26 mouse cellular contexts compared by ENCODE assay signal in the genomic region with DNA sequence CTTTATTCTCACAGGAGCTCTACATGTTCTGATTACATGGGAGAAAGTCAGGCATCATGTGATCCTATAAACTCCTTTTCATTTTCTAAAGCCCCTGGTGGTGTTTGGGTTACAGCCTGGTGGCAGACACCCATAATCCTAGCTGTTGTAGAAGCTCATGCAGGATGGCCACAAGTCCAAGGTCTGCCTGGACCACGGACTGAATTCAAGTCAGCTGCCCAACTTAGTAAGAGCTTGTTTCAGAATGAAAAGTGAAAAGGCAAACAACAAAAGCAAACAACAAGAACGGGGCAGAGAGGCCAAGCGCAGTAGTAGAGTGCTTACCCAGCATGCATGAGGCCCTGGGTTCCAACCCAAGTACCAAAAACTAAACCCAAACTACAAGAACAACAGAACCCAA. TPM values are rescaled to one million over a fixed set of nuclear protein-coding genes. Genes with fewer than 3 reads are reported as not detected.
DNase-seq lines count a peak whose midpoint lies in the region; ATAC-seq lines count a peak whose summit lies in the region.
"Had no signal": no experiment of that assay in that cellular context is flagged by ENCODE, and none has a peak within 500 bp of the region (broad histone marks: within the 10 kb centered on the region; RNA-seq: fewer than 3 reads in every experiment).

No protein-coding gene starts in this region.

- ATAC-seq in kidney, embryonic 14.5 days (ENCODE audit: low FRiP score, low TSS enrichment), result no peak
- ATAC-seq in lung, embryonic 16.5 days (ENCODE audit: low read depth), result no peak
- no peak for ATAC-seq in limb, embryonic 15.5 days (ENCODE audit: insufficient number of reproducible peaks, low FRiP score, low TSS enrichment, low read depth)
- ATAC-seq: midbrain, embryonic 15.5 days had no signal

- no peak overlapping the region for H3K27ac ChIP-seq in kidney, embryonic 14.5 days (ENCODE audit: low read depth, low read length)
- peak overlapping the region; percentile 44 for H3K27ac ChIP-seq in lung, embryonic 16.5 days (ENCODE audit: low read length)
- peak overlapping the region; percentile 0; the same call in 1 of the 2 replicates for H3K27ac ChIP-seq in limb, embryonic 15.5 days
- H3K27ac ChIP-seq: forebrain, embryonic 12.5 days; hindbrain, embryonic 14.5 days; kidney, embryonic 15.5 days; midbrain, embryonic 15.5 days had no signal

- H3K27me3 ChIP-seq in kidney, embryonic 14.5 days (ENCODE audit: control insufficient read depth, insufficient read depth, low read length), result no peaks in the 10 kb centered on the region
- H3K27me3 ChIP-seq in lung, embryonic 16.5 days (ENCODE audit: control insufficient read depth, insufficient read depth, low read depth, low read length), result no peaks in the 10 kb centered on the region
- no peaks in the 10 kb centered on the region for H3K27me3 ChIP-seq in limb, embryonic 15.5 days
- H3K27me3 ChIP-seq: forebrain, embryonic 12.5 days; heart, embryonic 12.5 days; kidney, embryonic 15.5 days; megakaryocyte, embryonic 14.5 days; midbrain, embryonic 15.5 days; stomach, embryonic 15.5 days had no signal

- 89% methylated on average over 3 of the region's 3 CpGs for WGBS in kidney, embryonic 14.5 days
- WGBS in lung, embryonic 16.5 days, result 51% methylated on average over 3 of the region's 3 CpGs
- WGBS in limb, embryonic 15.5 days, result 91% methylated on average over 3 of the region's 3 CpGs

- no peak overlapping the region for H3K4me2 ChIP-seq in kidney, embryonic 14.5 days (replicated peaks; ENCODE audit: low read depth, low read length)
- H3K4me2 ChIP-seq in lung, embryonic 16.5 days (ENCODE audit: low read depth, low read length), result no peak overlapping the region
- H3K4me2 ChIP-seq in limb, embryonic 15.5 days, result no peak overlapping the region
- H3K4me2 ChIP-seq: forebrain, embryonic 12.5 days; heart, embryonic 12.5 days; hindbrain, embryonic 14.5 days; kidney, embryonic 15.5 days; midbrain, embryonic 15.5 days; stomach, embryonic 15.5 days had no signal

- no peak overlapping the region for H3K9ac ChIP-seq in kidney, embryonic 14.5 days (ENCODE audit: low read depth, low read length)
- H3K9ac ChIP-seq in lung, embryonic 16.5 days (ENCODE audit: low read length), result no peak overlapping the region
- H3K9ac ChIP-seq in limb, embryonic 15.5 days, result no peak overlapping the region
- H3K9ac ChIP-seq: forebrain, embryonic 12.5 days; heart, embryonic 12.5 days; hindbrain, embryonic 14.5 days; kidney, embryonic 15.5 days; midbrain, embryonic 15.5 days; stomach, embryonic 15.5 days had no signal

- no peak overlapping the region for H3K4me3 ChIP-seq in kidney, embryonic 14.5 days (ENCODE audit: low read length)
- no peak overlapping the region for H3K4me3 ChIP-seq in lung, embryonic 16.5 days (ENCODE audit: low read length)
- H3K4me3 ChIP-seq in limb, embryonic 15.5 days, result no peak overlapping the region
- H3K4me3 ChIP-seq: forebrain, embryonic 12.5 days; heart, embryonic 12.5 days; kidney, embryonic 15.5 days; megakaryocyte, embryonic 14.5 days; midbrain, embryonic 15.5 days; myocyte; stomach, embryonic 15.5 days had no signal

- H3K36me3 ChIP-seq in kidney, embryonic 14.5 days (ENCODE audit: control insufficient read depth, insufficient read depth, low read length), result peaks cover 78% of the 10 kb centered on the region
- peaks cover 33% of the 10 kb centered on the region for H3K36me3 ChIP-seq in lung, embryonic 16.5 days (ENCODE audit: control insufficient read depth, insufficient read depth, low read length)
- peaks cover 79% of the 10 kb centered on the region for H3K36me3 ChIP-seq in limb, embryonic 15.5 days
- H3K36me3 ChIP-seq: midbrain, embryonic 15.5 days had no signal

- H3K4me1 ChIP-seq in kidney, embryonic 14.5 days (ENCODE audit: control insufficient read depth, insufficient read depth, low read length), result peaks cover 6% of the 10 kb centered on the region; the same call in 1 of the 2 replicates
- H3K4me1 ChIP-seq in lung, embryonic 16.5 days (replicated peaks; ENCODE audit: control insufficient read depth, insufficient read depth, low read length), result no peaks in the 10 kb centered on the region
- peaks cover 41% of the 10 kb centered on the region for H3K4me1 ChIP-seq in limb, embryonic 15.5 days
- H3K4me1 ChIP-seq: heart, embryonic 12.5 days; stomach, embryonic 15.5 days had no signal

- no peaks in the 10 kb centered on the region for H3K9me3 ChIP-seq in kidney, embryonic 14.5 days (ENCODE audit: control insufficient read depth, low read length)
- H3K9me3 ChIP-seq in lung, embryonic 16.5 days (ENCODE audit: control insufficient read depth, low read length), result no peaks in the 10 kb centered on the region
- no peaks in the 10 kb centered on the region for H3K9me3 ChIP-seq in limb, embryonic 15.5 days
- H3K9me3 ChIP-seq: forebrain, embryonic 12.5 days; heart, embryonic 12.5 days; kidney, embryonic 15.5 days; megakaryocyte, embryonic 14.5 days; midbrain, embryonic 15.5 days; stomach, embryonic 15.5 days had no signal

- peak; percentile 42 to 45 for DNase-seq in kidney, postnatal 36 days
- DNase-seq in lung, postnatal 25 days (ENCODE audit: low spot score), result no peak
- peak; percentile 43 for DNase-seq in yolk sac, embryonic 10.5 days (ENCODE audit: low spot score)
- no peak for DNase-seq in right cerebral cortex, postnatal 36 days (ENCODE audit: low spot score in 2 of 2)
- DNase-seq: adrenal gland, postnatal 36 days; B cell, adult 2 months; cerebellum, adult 11-12 months; cerebellum, postnatal 25 days; embryo, embryonic 11 days; heart, adult 11 months; heart, postnatal 14 days; right cerebral cortex, postnatal 14 days; thymus, adult 18-20 months had no signal

RNA-seq across cellular contexts. Expression of gene Adam30, which starts 51.6 kb away (rescaled TPM):
- 0.06 TPM in 1 of 2 replicates, not detected in the other for polyA plus RNA-seq in kidney, embryonic 14.5 days (2014; fragmentation: Nextera tagmentation; extraction: Ambion mirVana)
- not detected in 2 replicates for polyA plus RNA-seq in lung, embryonic 16.5 days (2015; fragmentation: Nextera tagmentation; extraction: Ambion mirVana)
- not detected in 2 replicates for polyA plus RNA-seq in limb, embryonic 15.5 days (2015; fragmentation: Nextera tagmentation; extraction: Ambion mirVana)
- polyA plus RNA-seq: forebrain, embryonic 12.5 days; heart, embryonic 12.5 days; hindbrain, embryonic 14.5 days; intestine, embryonic 14.5 days; kidney, embryonic 15.5 days; midbrain, embryonic 15.5 days; myocyte; neural tube, embryonic 14.5 days; stomach, embryonic 15.5 days had no signal

Comparison
In these comparisons a context has a peak if more than half of its experiments do, and no peak if none do; other contexts are left out.
1. DNase-seq: peak in kidney, postnatal 36 days (2 of 2) and yolk sac, embryonic 10.5 days (single experiment); none in lung, postnatal 25 days (single experiment) and right cerebral cortex, postnatal 36 days (0 of 2).